Mouse (Mus musculus) lung, postnatal 0 days (tissue): ENCODE measurements around the gene Krtap5-2.

ENCODE experiments used
- CTCF ChIP-seq: IDR thresholded peaks from 2 replicates; pipeline ENCODE4 v1.5.1; 2016; ENCODE audit warnings: antibody characterized with exemption, mild to moderate bottlenecking
- EP300 ChIP-seq: IDR thresholded peaks from 2 replicates; pipeline ENCODE4 v1.6.1; 2016; ENCODE audit warnings: antibody characterized with exemption, mild to moderate bottlenecking, control low read depth

- TF ChIP-seq EP300 (no peak), CTCF (peak; percentile 71)
These were observed 6.0 kb downstream of the Krtap5-2 start for GRCm38 (mm10) chr7:142169836-142170235.
